Mouse (Mus musculus): ENCODE measurements around the gene Tmc2. TPM values are rescaled to one million over a fixed set of nuclear protein-coding genes. Genes with fewer than 3 reads are reported as not detected.

Tmc2 gene
- polyA plus RNA-seq, 1 experiment from 2014 or later = not detected

- no peak overlapping the region for H3K4me3 ChIP-seq (ENCODE audit: low read depth, low read length)
- WGBS = 87% methylated on average over 3 of the region's 3 CpGs
- no peak for ATAC-seq (ENCODE audit: low FRiP score, low TSS enrichment)
- no peak overlapping the region for H3K4me2 ChIP-seq (replicated peaks; ENCODE audit: low read depth)
- H3K9me3 ChIP-seq (ENCODE audit: control insufficient read depth, low read length) = no peaks in the 10 kb centered on the region
- no peak overlapping the region for H3K9ac ChIP-seq (ENCODE audit: low read length)
- H3K27me3 ChIP-seq (ENCODE audit: control insufficient read depth, insufficient read depth, low read length) = no peaks in the 10 kb centered on the region
- H3K4me1 ChIP-seq (replicated peaks; ENCODE audit: control insufficient read depth, insufficient read depth) = no peaks in the 10 kb centered on the region
- DNase-seq (ENCODE audit: low spot score) = no peak
- no peak overlapping the region for H3K27ac ChIP-seq (replicated peaks)
- H3K36me3 ChIP-seq (ENCODE audit: control insufficient read depth, insufficient read depth, low read length) = no peaks in the 10 kb centered on the region
- TF ChIP-seq CTCF (IDR thresholded peaks at IDR 0.05; ENCODE audit: low read depth) (no peak), EP300 (optimal IDR thresholded peaks at IDR 0.05) (no peak)
Measured at GRCm38 (mm10) chr2:130209636-130210035, 14.6 kb downstream of the Tmc2 start.

GRCm38 (mm10) chr2:130211581-130211980 is 16.6 kb downstream of the Tmc2 start:
- no peaks in the 10 kb centered on the region for H3K36me3 ChIP-seq (ENCODE audit: control insufficient read depth, insufficient read depth, low read length)
- H3K27me3 ChIP-seq (ENCODE audit: control insufficient read depth, insufficient read depth, low read length) = no peaks in the 10 kb centered on the region
- no peaks in the 10 kb centered on the region for H3K9me3 ChIP-seq (ENCODE audit: control insufficient read depth, low read length)
- H3K27ac ChIP-seq (replicated peaks) = no peak overlapping the region
- H3K4me2 ChIP-seq (replicated peaks; ENCODE audit: low read depth) = no peak overlapping the region
- H3K9ac ChIP-seq (ENCODE audit: low read length) = no peak overlapping the region
- H3K4me3 ChIP-seq (ENCODE audit: low read depth, low read length) = no peak overlapping the region
- ATAC-seq (ENCODE audit: low FRiP score, low TSS enrichment) (no peak), DNase-seq (ENCODE audit: low spot score) (no peak)
- 80% methylated on average over 2 of the region's 2 CpGs for WGBS
- TF ChIP-seq CTCF (IDR thresholded peaks at IDR 0.05; ENCODE audit: low read depth) (no peak), EP300 (optimal IDR thresholded peaks at IDR 0.05) (no peak)
- H3K4me1 ChIP-seq (replicated peaks; ENCODE audit: control insufficient read depth, insufficient read depth) = no peaks in the 10 kb centered on the region

- Histone ChIP-seq H3K27me3 (ENCODE audit: control insufficient read depth, insufficient read depth, low read length) (no peaks in the 10 kb centered on the region), H3K4me3 (ENCODE audit: low read depth, low read length) (no peak overlapping the region), H3K36me3 (ENCODE audit: control insufficient read depth, insufficient read depth, low read length) (no peaks in the 10 kb centered on the region), H3K9me3 (ENCODE audit: control insufficient read depth, low read length) (no peaks in the 10 kb centered on the region), H3K4me1 (replicated peaks; ENCODE audit: control insufficient read depth, insufficient read depth) (no peaks in the 10 kb centered on the region), H3K4me2 (replicated peaks; ENCODE audit: low read depth) (no peak overlapping the region), H3K27ac (replicated peaks) (no peak overlapping the region), H3K9ac (ENCODE audit: low read length) (no peak overlapping the region)
- peak; percentile 72 for TF ChIP-seq CTCF (IDR thresholded peaks at IDR 0.05; ENCODE audit: low read depth)
- no peak for TF ChIP-seq EP300 (optimal IDR thresholded peaks at IDR 0.05)
- WGBS = 48% methylated on average over 9 of the region's 9 CpGs
- ATAC-seq (ENCODE audit: low FRiP score, low TSS enrichment) (no peak), DNase-seq (ENCODE audit: low spot score) (no peak)
Measured at GRCm38 (mm10) chr2:130246912-130247311, 51.9 kb downstream of the Tmc2 start.

GRCm38 (mm10) chr2:130248226-130248625 is 53.2 kb downstream of the Tmc2 start:
- Histone ChIP-seq H3K9ac (ENCODE audit: low read length) (no peak overlapping the region), H3K27me3 (ENCODE audit: control insufficient read depth, insufficient read depth, low read length) (no peaks in the 10 kb centered on the region), H3K27ac (replicated peaks) (no peak overlapping the region), H3K4me1 (replicated peaks; ENCODE audit: control insufficient read depth, insufficient read depth) (no peaks in the 10 kb centered on the region), H3K9me3 (ENCODE audit: control insufficient read depth, low read length) (no peaks in the 10 kb centered on the region), H3K36me3 (ENCODE audit: control insufficient read depth, insufficient read depth, low read length) (no peaks in the 10 kb centered on the region), H3K4me3 (ENCODE audit: low read depth, low read length) (no peak overlapping the region), H3K4me2 (replicated peaks; ENCODE audit: low read depth) (no peak overlapping the region)
- TF ChIP-seq EP300 (optimal IDR thresholded peaks at IDR 0.05) (no peak), CTCF (IDR thresholded peaks at IDR 0.05; ENCODE audit: low read depth) (no peak)
- ATAC-seq (ENCODE audit: low FRiP score, low TSS enrichment) (no peak), DNase-seq (ENCODE audit: low spot score) (no peak)
- WGBS = 63% methylated on average over 6 of the region's 7 CpGs

GRCm38 (mm10) chr2:130256762-130257161 is 61.8 kb downstream of the Tmc2 start:
- no peaks in the 10 kb centered on the region for H3K36me3 ChIP-seq (ENCODE audit: control insufficient read depth, insufficient read depth, low read length)
- WGBS = 70% methylated on average over 4 of the region's 4 CpGs
- H3K4me1 ChIP-seq (replicated peaks; ENCODE audit: control insufficient read depth, insufficient read depth) = no peaks in the 10 kb centered on the region
- DNase-seq (ENCODE audit: low spot score) (no peak), ATAC-seq (ENCODE audit: low FRiP score, low TSS enrichment) (no peak)
- no peak overlapping the region for H3K9ac ChIP-seq (ENCODE audit: low read length)
- H3K27ac ChIP-seq (replicated peaks) = no peak overlapping the region
- H3K27me3 ChIP-seq (ENCODE audit: control insufficient read depth, insufficient read depth, low read length) = no peaks in the 10 kb centered on the region
- TF ChIP-seq CTCF (IDR thresholded peaks at IDR 0.05; ENCODE audit: low read depth) (no peak), EP300 (optimal IDR thresholded peaks at IDR 0.05) (no peak)
- H3K4me3 ChIP-seq (ENCODE audit: low read depth, low read length) = no peak overlapping the region
- no peak overlapping the region for H3K4me2 ChIP-seq (replicated peaks; ENCODE audit: low read depth)
- no peaks in the 10 kb centered on the region for H3K9me3 ChIP-seq (ENCODE audit: control insufficient read depth, low read length)

GRCm38 (mm10) chr2:130260822-130261221 is 65.8 kb downstream of the Tmc2 start:
- H3K36me3 ChIP-seq (ENCODE audit: control insufficient read depth, insufficient read depth, low read length) = no peaks in the 10 kb centered on the region
- no peak overlapping the region for H3K27ac ChIP-seq (replicated peaks)
- H3K9ac ChIP-seq (ENCODE audit: low read length) = no peak overlapping the region
- H3K4me3 ChIP-seq (ENCODE audit: low read depth, low read length) = no peak overlapping the region
- DNase-seq (ENCODE audit: low spot score) = no peak
- no peak overlapping the region for H3K4me2 ChIP-seq (replicated peaks; ENCODE audit: low read depth)
- no peaks in the 10 kb centered on the region for H3K9me3 ChIP-seq (ENCODE audit: control insufficient read depth, low read length)
- WGBS = 71% methylated on average over 4 of the region's 4 CpGs
- ATAC-seq (ENCODE audit: low FRiP score, low TSS enrichment) = no peak
- H3K4me1 ChIP-seq (replicated peaks; ENCODE audit: control insufficient read depth, insufficient read depth) = no peaks in the 10 kb centered on the region
- TF ChIP-seq CTCF (IDR thresholded peaks at IDR 0.05; ENCODE audit: low read depth) (no peak), EP300 (optimal IDR thresholded peaks at IDR 0.05) (no peak)
- no peaks in the 10 kb centered on the region for H3K27me3 ChIP-seq (ENCODE audit: control insufficient read depth, insufficient read depth, low read length)

Measured in stomach, postnatal 0 days (tissue).